Mouse (Mus musculus) kidney, adult 2 months (tissue): Measurements from ENCODE around the gene Tln1. TPM values are rescaled to one million over a fixed set of nuclear protein-coding genes. Genes with fewer than 3 reads are reported as not detected.

Source experiments
- DNase-seq: peaks from one replicate; pipeline ENCODE4 v3.0.0; 2021
- H3K27ac ChIP-seq: fragments of 200-500 bp; 2 replicates; pipeline ENCODE4 v1.5.1; 2012; ENCODE audit warnings: low read depth, low read length, control low read depth, inconsistent platforms; ENCODE audit not compliant: insufficient read depth
- H3K27me3 ChIP-seq: fragments of 200-500 bp; replicated peaks from 2 replicates; pipeline ENCODE4 v1.6.1; 2012; ENCODE audit warnings: mild to moderate bottlenecking, moderate library complexity, low read length, inconsistent platforms; ENCODE audit not compliant: control insufficient read depth, insufficient read depth
- H3K36me3 ChIP-seq: fragments of 200-500 bp; 2 replicates; pipeline ENCODE4 v1.6.1; 2012; ENCODE audit warnings: mild to moderate bottlenecking, moderate library complexity, low read length, inconsistent platforms; ENCODE audit not compliant: control insufficient read depth, insufficient read depth
- H3K4me1 ChIP-seq: fragments of 200-500 bp; 2 replicates; pipeline ENCODE4 v1.6.1; 2011; ENCODE audit warnings: low read length; ENCODE audit not compliant: control insufficient read depth, insufficient read depth
- H3K4me3 ChIP-seq: fragments of 200-500 bp; 2 replicates; pipeline ENCODE4 v1.5.1; 2011; ENCODE audit warnings: mild to moderate bottlenecking, low read depth, low read length, control low read depth; ENCODE audit not compliant: insufficient read depth
- CTCF ChIP-seq: fragments of 200-500 bp; conservative IDR thresholded peaks from 2 replicates; pipeline ENCODE4 v1.5.1; 2011; ENCODE audit warnings: low read depth, mild to moderate bottlenecking, control low read depth, low read length, moderate library complexity, mixed read lengths; ENCODE audit not compliant: insufficient read depth, insufficient read length
- POLR2A ChIP-seq: fragments of 200-500 bp; IDR thresholded peaks from one replicate; pipeline ENCODE4 v1.6.1; 2011; ENCODE audit warnings: low read depth, low read length, control low read depth
- WGBS: fragments of 180-500 bp; shearing (Covaris S2); methylation state at CpG from one replicate; pipeline ENCODE4 v1.1.7; 2018; 5-methylcytosine and 5-hydroxymethylcytosine counted together
- polyA plus RNA-seq: library from polyadenylated mRNA; depleted of rRNA; stranded (reverse); fragments of >200 nt; gene quantifications from 2 replicates; pipeline ENCODE4 v1.2.3, GENCODE M21; 2012

The Tln1 gene
- polyA plus RNA-seq, 1 experiment, result 92.1 TPM

GRCm38 (mm10) chr4:43593453-43593852 is 31.0 kb upstream of the Tln1 start:
- Histone ChIP-seq H3K36me3 (no peaks in the 10 kb centered on the region), H3K27me3 (no peaks in the 10 kb centered on the region), H3K27ac (no peak overlapping the region), H3K4me3 (no peak overlapping the region), H3K4me1 (no peaks in the 10 kb centered on the region)
- WGBS, result 55% methylated on average over 3 of the region's 3 CpGs
- DNase-seq, result no peak
- TF ChIP-seq POLR2A, result no peak
- TF ChIP-seq CTCF, result no peak

- no peak for DNase-seq
- Histone ChIP-seq H3K27me3 (no peaks in the 10 kb centered on the region), H3K4me3 (no peak overlapping the region), H3K4me1 (peaks cover under 1% of the 10 kb centered on the region; the same call in 1 of the 2 replicates), H3K27ac (no peak overlapping the region), H3K36me3 (no peaks in the 10 kb centered on the region)
- WGBS, result 76% methylated on average over 3 of the region's 3 CpGs
- TF ChIP-seq CTCF, result no peak
- no peak for TF ChIP-seq POLR2A
Observed at GRCm38 (mm10) chr4:43591961-43592360, 29.5 kb upstream of the Tln1 start.

- no peak for TF ChIP-seq POLR2A
- TF ChIP-seq CTCF, result no peak
- Histone ChIP-seq H3K27me3 (no peaks in the 10 kb centered on the region), H3K27ac (no peak overlapping the region), H3K36me3 (no peaks in the 10 kb centered on the region), H3K4me1 (peaks cover 5% of the 10 kb centered on the region), H3K4me3 (no peak overlapping the region)
- DNase-seq, result peak; percentile 51
- WGBS, result 35% methylated on average over 5 of the region's 5 CpGs
Observed at GRCm38 (mm10) chr4:43591543-43591942, 29.1 kb upstream of the Tln1 start.

GRCm38 (mm10) chr4:43587681-43588080 is 25.2 kb upstream of the Tln1 start:
- Histone ChIP-seq H3K36me3 (no peaks in the 10 kb centered on the region), H3K27me3 (no peaks in the 10 kb centered on the region), H3K27ac (peak overlapping the region; percentile 58; the same call in 1 of the 2 replicates), H3K4me3 (no peak overlapping the region), H3K4me1 (peaks cover 22% of the 10 kb centered on the region)
- DNase-seq, result peak; percentile 69
- TF ChIP-seq POLR2A (no peak), CTCF (no peak)
- WGBS, result 48% methylated on average over 7 of the region's 7 CpGs

GRCm38 (mm10) chr4:43586411-43586810 is 23.9 kb upstream of the Tln1 start:
- DNase-seq, result peak; percentile 94
- Histone ChIP-seq H3K36me3 (no peaks in the 10 kb centered on the region), H3K27me3 (no peaks in the 10 kb centered on the region), H3K4me3 (no peak overlapping the region), H3K4me1 (peaks cover 22% of the 10 kb centered on the region), H3K27ac (peak overlapping the region; percentile 58; the same call in 1 of the 2 replicates)
- WGBS, result 27% methylated on average over 8 of the region's 8 CpGs
- TF ChIP-seq POLR2A (no peak), CTCF (no peak)

- TF ChIP-seq CTCF (no peak), POLR2A (no peak)
- peak overlapping the region; percentile 58; the same call in 1 of the 2 replicates for H3K27ac ChIP-seq
- 0 out of 2 replicates have a peak, but pooled peaks cover 1% of the 10 kb centered on the region for H3K36me3 ChIP-seq
- DNase-seq, result no peak
- no peaks in the 10 kb centered on the region for H3K27me3 ChIP-seq
- 49% methylated on average over 10 of the region's 10 CpGs for WGBS
- peaks cover 22% of the 10 kb centered on the region for H3K4me1 ChIP-seq
- H3K4me3 ChIP-seq, result no peak overlapping the region
Observed at GRCm38 (mm10) chr4:43585682-43586081, 23.2 kb upstream of the Tln1 start.

GRCm38 (mm10) chr4:43584444-43585416 is 22.2 kb upstream of the Tln1 start, which contains the start of gene Msmp:
TSS of gene Msmp (minus strand) at chr4:43584494.
- Histone ChIP-seq H3K27me3 (no peaks in the 10 kb centered on the region), H3K4me1 (peaks cover 22% of the 10 kb centered on the region), H3K4me3 (no peak within 1 kb of the TSS), H3K27ac (peak within 1 kb of the TSS; percentile 27; the same call in 1 of the 2 replicates), H3K36me3 (0 out of 2 replicates have a peak, but pooled peaks cover 1% of the 10 kb centered on the region)
- WGBS, result 51% methylated on average over 12 of the region's 12 CpGs
- no peak for TF ChIP-seq POLR2A
- TF ChIP-seq CTCF, result no peak
- peak; percentile 79 for DNase-seq
